Mouse (Mus musculus): ENCODE data around the gene Gm128. TPM values are rescaled to one million over a fixed set of nuclear protein-coding genes. Genes with fewer than 3 reads are reported as not detected.
A peak's percentile ranks its signal among the peaks of the same experiment; 100 is the strongest.

Gene Gm128
- polyA plus RNA-seq, 1 experiment from 2014 or later: 0.64 TPM

DNA sequence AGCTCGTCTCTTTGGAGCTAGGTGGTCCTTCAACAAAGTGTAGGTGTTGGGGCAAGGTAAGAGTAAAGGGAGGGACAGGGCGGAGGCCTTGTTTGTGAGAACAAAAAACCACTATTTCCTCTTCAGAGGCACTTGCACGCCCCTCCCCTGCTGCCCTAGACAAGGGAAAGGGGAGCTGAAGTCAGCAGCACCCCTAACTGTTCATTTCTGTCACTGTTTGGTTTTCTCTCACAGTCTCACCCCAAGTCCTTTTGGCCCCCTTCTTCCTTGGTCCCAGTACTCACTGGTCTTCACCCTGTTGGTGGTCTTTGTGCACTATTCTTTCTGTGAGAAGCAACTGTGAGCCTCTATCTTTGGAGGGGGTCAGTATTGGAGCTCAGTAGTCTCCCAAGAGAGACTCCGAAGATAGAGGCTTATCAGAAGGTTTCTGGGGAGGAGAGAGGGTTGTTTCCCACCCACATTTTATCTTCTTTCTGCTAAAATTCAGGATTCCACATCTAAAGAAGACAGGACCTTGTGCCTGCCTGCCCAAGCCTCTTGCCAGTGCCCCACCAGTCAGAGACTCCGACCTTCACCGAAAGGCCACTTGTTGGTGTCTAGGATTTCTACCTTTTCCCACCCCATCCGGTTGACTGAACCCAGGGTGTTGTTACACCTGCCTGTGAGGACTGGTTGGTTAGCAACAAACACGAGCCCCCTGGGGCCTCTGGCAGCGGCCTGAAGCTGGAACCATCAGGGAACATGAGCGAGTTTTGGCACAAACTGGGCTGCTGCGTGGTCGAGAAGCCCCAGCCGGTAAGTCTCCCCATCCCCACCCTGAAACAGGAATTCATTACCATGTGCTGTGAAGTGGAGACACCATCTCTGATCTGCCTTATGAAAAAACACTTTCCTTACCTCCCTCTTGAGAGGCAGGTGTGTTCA is 9.8 kb downstream of the Gm128 start, which contains the start of gene Mllt11:
Gene Mllt11 (minus strand): TSS at position 874 of the 924 bp plus-strand sequence.
- Histone ChIP-seq H3K9ac (peak within 1 kb of the TSS; percentile 61), H3K27me3 (replicated peaks) (no peaks in the 10 kb centered on the region), H3K4me1 (replicated peaks) (peaks cover 46% of the 10 kb centered on the region), H3K27ac (ENCODE audit: poor library complexity, severe bottlenecking) (peak within 1 kb of the TSS; percentile 88), H3K4me2 (peak within 1 kb of the TSS; percentile 86), H3K9me3 (replicated peaks) (no peaks in the 10 kb centered on the region), H3K4me3 (peak within 1 kb of the TSS; percentile 26), H3K36me3 (peaks cover 57% of the 10 kb centered on the region)
- ATAC-seq (ENCODE audit: insufficient number of reproducible peaks, low FRiP score): no peak
- 74% methylated on average over 13 of the region's 13 CpGs for WGBS

DNA sequence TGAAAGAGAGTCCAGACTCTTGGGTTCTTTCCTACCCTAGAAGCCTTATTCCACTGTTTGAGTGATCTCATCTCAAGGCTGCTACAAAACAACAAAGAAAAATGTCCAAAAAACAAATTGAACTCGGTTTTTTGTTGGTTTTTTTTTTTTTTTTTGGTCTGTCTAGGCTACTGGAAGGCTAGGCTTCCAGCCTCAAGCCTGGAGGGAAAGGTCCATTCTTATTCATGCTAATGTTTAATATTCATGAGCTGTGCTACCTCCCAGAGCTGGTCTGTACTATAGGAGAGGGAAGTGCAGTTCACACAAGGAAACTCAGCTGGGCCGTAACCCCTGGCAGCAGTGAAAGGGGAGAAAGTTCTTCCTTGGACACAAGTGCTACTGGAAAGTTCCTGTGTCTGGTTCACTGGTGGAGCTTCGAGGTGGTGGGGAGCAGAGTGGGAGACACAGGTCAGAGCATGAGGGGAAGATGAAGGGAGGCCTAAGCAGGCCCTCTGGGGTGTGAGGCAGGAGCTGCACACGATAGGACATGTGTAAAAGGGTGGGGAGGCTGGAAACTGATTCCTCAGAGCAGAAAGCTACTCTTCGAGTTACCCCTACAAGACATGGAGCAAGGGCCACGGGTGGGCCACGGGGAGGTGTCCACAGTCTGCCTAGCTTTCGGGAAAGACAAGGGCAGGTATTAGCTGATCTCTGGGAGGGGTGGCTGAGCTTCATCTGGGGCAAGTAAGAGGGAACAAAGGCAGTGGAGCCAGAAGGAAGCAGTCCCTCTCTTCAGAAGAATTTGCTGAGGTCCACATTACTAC is 10.7 kb downstream of the Gm128 start:
- Histone ChIP-seq H3K4me3 (peak overlapping the region; percentile 97), H3K4me1 (replicated peaks) (peaks cover 53% of the 10 kb centered on the region), H3K27ac (ENCODE audit: poor library complexity, severe bottlenecking) (peak overlapping the region; percentile 88), H3K36me3 (peaks cover 51% of the 10 kb centered on the region), H3K9me3 (replicated peaks) (no peaks in the 10 kb centered on the region), H3K27me3 (replicated peaks) (no peaks in the 10 kb centered on the region), H3K4me2 (peak overlapping the region; percentile 86), H3K9ac (peak overlapping the region; percentile 98)
- no peak for ATAC-seq (ENCODE audit: insufficient number of reproducible peaks, low FRiP score)
- 51% methylated on average over 8 of the region's 8 CpGs for WGBS

DNA sequence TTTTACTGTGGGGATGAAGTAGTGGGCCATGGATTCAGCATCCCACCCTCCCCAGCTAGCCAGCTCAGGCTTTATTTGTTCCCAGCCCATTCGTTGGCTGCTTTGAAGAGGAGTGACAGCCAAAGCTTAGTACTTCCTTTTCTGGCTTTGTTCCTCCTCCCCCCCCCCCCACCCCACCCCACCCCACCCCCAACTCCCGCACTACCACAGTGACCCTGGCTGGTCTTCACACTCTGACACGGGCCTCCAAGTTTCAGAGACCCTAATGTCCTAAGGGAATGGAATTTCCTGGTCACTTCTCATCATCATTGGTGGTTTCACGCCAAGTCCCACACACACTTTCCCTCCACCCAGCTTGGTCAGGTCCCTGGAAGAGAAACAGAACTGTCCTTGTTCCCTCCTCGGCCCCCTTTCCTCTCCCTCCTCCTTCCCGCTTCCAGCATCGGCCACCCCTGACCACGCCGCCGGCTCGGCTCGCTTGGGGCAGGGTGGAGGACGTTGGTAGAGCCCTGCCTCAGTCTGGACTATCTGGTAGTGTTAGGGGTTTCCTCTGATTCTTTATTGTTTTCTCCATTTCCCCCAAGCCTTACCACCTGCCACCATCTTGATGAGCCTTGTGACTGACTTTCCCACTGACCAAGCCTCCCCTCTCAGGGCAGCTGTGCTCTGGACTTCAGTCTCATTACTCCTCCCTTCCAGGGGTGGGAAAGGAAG is 11.5 kb downstream of the Gm128 start:
- Histone ChIP-seq H3K27ac (ENCODE audit: poor library complexity, severe bottlenecking) (peak overlapping the region; percentile 88), H3K4me2 (peak overlapping the region; percentile 86), H3K4me3 (peak overlapping the region; percentile 97), H3K36me3 (peaks cover 51% of the 10 kb centered on the region), H3K9ac (peak overlapping the region; percentile 98), H3K4me1 (replicated peaks) (peaks cover 54% of the 10 kb centered on the region), H3K9me3 (replicated peaks) (no peaks in the 10 kb centered on the region), H3K27me3 (replicated peaks) (no peaks in the 10 kb centered on the region)
- ATAC-seq (ENCODE audit: insufficient number of reproducible peaks, low FRiP score): peak; percentile 31
- WGBS: 8% methylated on average over 13 of the region's 13 CpGs

DNA sequence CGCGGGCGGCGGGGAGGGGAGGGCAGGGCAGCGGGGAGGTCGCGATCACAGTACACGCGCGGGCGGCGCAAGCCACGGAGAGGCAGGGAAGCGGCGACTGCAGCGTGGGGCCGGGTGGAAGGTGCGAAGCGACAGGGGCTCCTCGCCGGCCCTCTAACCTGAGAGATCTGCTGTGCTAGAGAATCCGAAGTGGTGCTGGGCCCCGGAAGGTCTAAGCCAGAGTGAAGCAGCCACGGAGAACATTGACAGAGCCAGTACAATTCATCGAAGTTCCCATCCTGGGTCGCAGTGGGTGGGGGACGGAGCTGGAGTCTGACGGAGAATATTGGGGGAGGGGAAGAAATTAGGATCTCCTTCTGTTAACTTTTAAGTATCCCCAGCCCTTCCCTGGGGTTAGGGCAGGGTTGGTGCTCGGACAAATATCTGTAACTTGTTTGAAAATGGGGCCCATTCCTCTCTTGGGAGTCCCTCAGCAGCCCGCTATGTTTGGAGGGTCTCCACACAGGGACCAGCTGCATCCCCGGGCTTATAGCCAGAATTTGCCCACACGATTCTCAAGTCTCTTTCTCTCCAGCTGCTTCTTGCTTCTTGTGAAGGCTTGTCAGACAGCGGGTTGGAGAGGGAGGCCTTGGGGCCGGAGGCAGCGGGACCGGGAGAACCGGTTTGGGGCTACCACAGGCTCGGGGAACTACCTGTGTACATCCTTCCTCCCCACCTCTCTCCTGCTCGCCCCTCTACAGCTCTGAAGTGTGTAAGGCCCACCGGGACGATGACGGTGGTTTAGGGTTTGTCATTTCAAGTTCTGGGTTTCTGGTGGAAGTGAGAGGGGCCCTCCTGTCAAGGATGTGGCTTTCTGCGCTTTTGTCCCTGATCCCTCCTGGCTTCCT is 12.3 kb downstream of the Gm128 start:
- H3K4me2 ChIP-seq: peak overlapping the region; percentile 86
- WGBS: under 1% methylated on average over 38 of the region's 43 CpGs
- peaks cover 45% of the 10 kb centered on the region for H3K36me3 ChIP-seq
- peak overlapping the region; percentile 98 for H3K9ac ChIP-seq
- ATAC-seq (ENCODE audit: insufficient number of reproducible peaks, low FRiP score): no peak
- no peaks in the 10 kb centered on the region for H3K9me3 ChIP-seq (replicated peaks)
- H3K27ac ChIP-seq (ENCODE audit: poor library complexity, severe bottlenecking): peak overlapping the region; percentile 88
- peak overlapping the region; percentile 97 for H3K4me3 ChIP-seq
- H3K27me3 ChIP-seq (replicated peaks): no peaks in the 10 kb centered on the region
- peaks cover 58% of the 10 kb centered on the region for H3K4me1 ChIP-seq (replicated peaks)

DNA sequence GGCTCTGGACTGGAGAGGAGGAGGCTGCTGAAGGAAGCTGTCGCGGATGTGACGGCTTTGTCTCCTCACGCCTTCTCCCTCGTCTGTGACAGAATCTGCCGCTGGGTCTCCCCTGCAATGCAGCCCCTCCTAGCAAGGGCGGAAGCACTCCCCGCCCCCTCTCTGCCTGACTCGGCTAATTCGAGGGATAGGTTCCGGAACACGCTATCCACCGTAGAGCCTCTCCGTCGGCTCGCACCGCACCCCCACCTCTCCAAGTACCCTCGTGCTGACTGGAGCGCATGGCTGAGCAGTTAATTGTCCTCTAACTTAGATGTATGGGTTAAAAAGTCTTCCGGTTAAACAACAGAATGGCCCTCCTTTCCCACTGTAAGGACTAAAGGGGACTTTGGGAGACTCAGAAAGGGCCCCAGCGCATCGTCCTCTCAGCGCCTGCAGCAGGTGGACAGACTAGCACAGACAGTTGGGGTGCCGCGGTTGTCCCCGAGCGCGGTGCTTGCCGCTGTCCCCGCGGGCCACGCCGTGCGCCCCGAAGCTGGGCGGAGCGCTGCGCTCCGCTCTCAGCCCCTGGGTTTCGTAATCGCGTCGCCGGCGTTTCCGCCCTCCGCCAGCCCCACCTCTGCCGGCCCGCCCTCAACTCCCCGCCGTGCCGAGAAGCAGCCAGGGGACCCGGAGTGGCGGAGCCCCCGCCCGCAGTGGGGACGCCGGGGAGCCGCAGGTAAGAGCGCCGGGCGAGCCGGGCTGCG is 13.1 kb downstream of the Gm128 start, which contains the start of gene Cdc42se1:
Gene Cdc42se1 (plus strand): TSS at position 585 of the 746 bp plus-strand sequence.
- peaks cover 62% of the 10 kb centered on the region for H3K4me1 ChIP-seq (replicated peaks)
- peak within 1 kb of the TSS; percentile 98 for H3K9ac ChIP-seq
- peak within 1 kb of the TSS; percentile 86 for H3K4me2 ChIP-seq
- H3K27ac ChIP-seq (ENCODE audit: poor library complexity, severe bottlenecking): peak within 1 kb of the TSS; percentile 88
- WGBS: under 1% methylated on average over 48 of the region's 64 CpGs
- H3K9me3 ChIP-seq (replicated peaks): no peaks in the 10 kb centered on the region
- H3K36me3 ChIP-seq: peaks cover 45% of the 10 kb centered on the region
- peak; percentile 88 for ATAC-seq (ENCODE audit: insufficient number of reproducible peaks, low FRiP score)
- H3K4me3 ChIP-seq: peak within 1 kb of the TSS; percentile 97
- no peaks in the 10 kb centered on the region for H3K27me3 ChIP-seq (replicated peaks)

DNA sequence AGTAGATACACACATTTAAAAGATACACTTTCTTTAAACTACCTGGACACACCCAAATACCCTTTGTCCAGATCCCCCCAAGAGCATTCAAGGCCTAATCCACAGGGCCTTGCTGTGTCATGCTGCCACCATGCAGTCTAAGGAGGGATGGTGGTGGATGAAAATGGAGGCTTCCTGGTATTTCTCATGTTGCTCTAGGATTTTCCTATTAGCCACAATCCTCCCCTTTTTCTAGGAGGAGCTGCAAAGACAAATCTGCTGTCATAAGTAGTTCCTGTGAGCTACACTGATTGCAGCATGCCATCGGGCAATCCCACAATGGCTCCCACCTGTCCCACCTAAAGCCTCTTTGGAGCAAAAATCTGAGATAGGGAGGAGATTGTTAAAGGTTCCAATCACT is 14.2 kb downstream of the Gm128 start:
- Histone ChIP-seq H3K27ac (ENCODE audit: poor library complexity, severe bottlenecking) (no peak overlapping the region), H3K9ac (peak overlapping the region; percentile 64; the same call in 1 of the 2 replicates), H3K36me3 (peaks cover 45% of the 10 kb centered on the region), H3K9me3 (replicated peaks) (no peaks in the 10 kb centered on the region), H3K4me3 (peak overlapping the region; percentile 97), H3K4me1 (replicated peaks) (peaks cover 53% of the 10 kb centered on the region), H3K4me2 (peak overlapping the region; percentile 56), H3K27me3 (replicated peaks) (no peaks in the 10 kb centered on the region)
- no peak for ATAC-seq (ENCODE audit: insufficient number of reproducible peaks, low FRiP score)
- WGBS: 43% methylated on average over 1 of the region's 1 CpGs

DNA sequence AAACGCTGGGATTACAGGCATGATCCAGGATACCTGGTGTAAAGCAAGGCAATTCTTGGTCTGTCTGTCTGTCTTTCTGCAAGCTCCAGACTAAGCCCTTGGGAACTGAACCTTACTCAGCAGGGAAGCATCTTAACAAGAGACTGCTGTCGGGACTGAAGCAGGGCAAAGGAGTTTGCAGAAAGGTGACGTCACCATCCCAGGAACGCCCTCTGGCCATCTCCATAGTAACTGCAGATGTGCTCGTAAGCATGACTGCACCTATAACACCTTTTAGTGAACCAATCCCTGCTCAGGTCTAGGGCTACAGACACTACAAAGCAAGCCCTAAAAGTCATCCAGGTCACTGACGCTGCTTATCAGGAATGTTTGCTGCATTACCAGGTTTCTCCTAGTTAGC is 17.1 kb downstream of the Gm128 start:
- ATAC-seq (ENCODE audit: insufficient number of reproducible peaks, low FRiP score): no peak
- H3K36me3 ChIP-seq: peaks cover 56% of the 10 kb centered on the region
- no peaks in the 10 kb centered on the region for H3K9me3 ChIP-seq (replicated peaks)
- H3K4me1 ChIP-seq (replicated peaks): peaks cover 25% of the 10 kb centered on the region
- no peak overlapping the region for H3K4me3 ChIP-seq
- H3K27me3 ChIP-seq (replicated peaks): no peaks in the 10 kb centered on the region
- WGBS: 27% methylated on average over 6 of the region's 6 CpGs
- H3K4me2 ChIP-seq: no peak overlapping the region
- H3K27ac ChIP-seq (ENCODE audit: poor library complexity, severe bottlenecking): no peak overlapping the region
- peak overlapping the region; percentile 48; the same call in 1 of the 2 replicates for H3K9ac ChIP-seq

DNA sequence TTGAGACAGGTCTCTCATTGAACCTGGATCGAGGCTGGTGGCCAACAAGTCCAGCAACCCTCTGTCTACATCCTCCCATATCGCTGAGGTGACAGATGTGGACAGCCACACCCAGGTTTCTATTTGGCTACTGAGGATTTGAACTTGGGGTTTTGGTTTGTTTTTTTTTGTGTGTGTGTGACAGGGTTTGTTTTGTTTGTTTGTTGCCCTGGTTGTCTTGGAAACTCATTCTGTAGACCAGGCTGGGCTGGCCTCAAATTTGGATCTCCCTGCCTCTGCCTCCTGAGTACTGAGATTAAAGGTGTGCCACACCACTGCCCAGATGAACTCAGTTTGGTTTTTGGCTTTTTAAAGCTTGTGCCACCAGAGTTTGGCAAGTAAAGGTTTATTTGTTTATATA is 18.4 kb downstream of the Gm128 start:
- Histone ChIP-seq H3K9ac (no peak overlapping the region), H3K36me3 (peaks cover 56% of the 10 kb centered on the region), H3K4me3 (no peak overlapping the region), H3K4me1 (replicated peaks) (peaks cover 25% of the 10 kb centered on the region), H3K27ac (ENCODE audit: poor library complexity, severe bottlenecking) (no peak overlapping the region), H3K9me3 (replicated peaks) (no peaks in the 10 kb centered on the region), H3K4me2 (no peak overlapping the region), H3K27me3 (replicated peaks) (no peaks in the 10 kb centered on the region)
- ATAC-seq (ENCODE audit: insufficient number of reproducible peaks, low FRiP score): no peak
- WGBS: 88% methylated on average over 2 of the region's 2 CpGs

DNA sequence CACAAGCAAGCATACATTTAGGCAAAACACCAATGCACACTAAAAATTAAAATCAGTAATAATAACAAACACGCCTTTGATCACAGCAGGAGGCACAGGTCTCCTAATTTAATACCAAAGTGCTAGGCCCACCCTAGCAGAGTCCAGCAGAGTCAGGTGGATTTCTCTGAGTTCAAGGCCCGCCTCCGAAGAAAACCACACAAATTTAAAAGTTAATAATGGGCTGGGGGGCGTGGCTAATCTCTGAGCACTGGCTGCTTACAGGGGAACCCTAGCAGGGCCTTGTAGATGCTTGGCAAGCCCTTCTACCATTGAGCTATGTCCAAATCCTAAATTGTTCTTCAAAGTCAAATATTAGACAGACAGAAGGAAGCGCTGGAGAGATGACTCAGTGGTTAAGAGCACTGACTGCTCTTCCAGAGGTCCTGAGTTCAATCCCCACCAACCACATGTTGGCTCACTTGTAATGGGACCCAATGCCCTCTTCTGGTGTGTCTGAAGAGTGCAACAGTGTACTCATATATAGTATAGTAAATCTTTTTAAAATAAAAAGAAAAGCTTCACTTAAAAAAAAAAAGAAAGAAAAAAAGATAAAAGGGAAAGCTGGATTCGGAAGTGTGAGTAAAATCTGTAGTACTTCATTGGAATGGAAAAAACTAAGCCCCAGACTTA is 22.8 kb downstream of the Gm128 start:
- no peak for ATAC-seq (ENCODE audit: insufficient number of reproducible peaks, low FRiP score)
- H3K4me3 ChIP-seq: peak overlapping the region; percentile 80
- H3K9me3 ChIP-seq (replicated peaks): no peaks in the 10 kb centered on the region
- H3K4me2 ChIP-seq: peak overlapping the region; percentile 71
- H3K27me3 ChIP-seq (replicated peaks): no peaks in the 10 kb centered on the region
- H3K4me1 ChIP-seq (replicated peaks): peaks cover 9% of the 10 kb centered on the region
- peaks cover 54% of the 10 kb centered on the region for H3K36me3 ChIP-seq
- WGBS: 74% methylated on average over 6 of the region's 6 CpGs
- no peak overlapping the region for H3K9ac ChIP-seq
- H3K27ac ChIP-seq (ENCODE audit: poor library complexity, severe bottlenecking): peak overlapping the region; percentile 99; the same call in 1 of the 2 replicates
